Mouse (Mus musculus) hindbrain, embryonic 16.5 days (tissue): ENCODE results near the gene Pik3c2g. TPM values are rescaled to one million over a fixed set of nuclear protein-coding genes. Genes with fewer than 3 reads are reported as not detected.

Source experiments
- ATAC-seq: fragments of 200-750 bp; cut with Nextera tagmentation; 2 replicates; pipeline ENCODE4 v1.8.0; 2017; ENCODE audit warnings: moderate TSS enrichment, moderate library complexity
- H3K27ac ChIP-seq: fragments of 300-500 bp; sonication (generic); 2 replicates; pipeline ENCODE4 v1.5.1; 2014; ENCODE audit warnings: low read depth, mild to moderate bottlenecking, control low read depth, low read length, moderate library complexity
- H3K27me3 ChIP-seq: fragments of 300-500 bp; sonication (generic); replicated peaks from 2 replicates; pipeline ENCODE4 v1.6.1; 2014; ENCODE audit warnings: low read length; ENCODE audit not compliant: control insufficient read depth, insufficient read depth
- H3K36me3 ChIP-seq: fragments of 300-500 bp; sonication (generic); 2 replicates; pipeline ENCODE4 v1.6.1; 2014; ENCODE audit warnings: mild to moderate bottlenecking, low read length, moderate library complexity, mixed read lengths; ENCODE audit not compliant: control insufficient read depth, insufficient read depth
- H3K4me1 ChIP-seq: fragments of 300-500 bp; sonication (generic); 2 replicates; pipeline ENCODE4 v1.6.1; 2014; ENCODE audit warnings: low read depth, low read length; ENCODE audit not compliant: control insufficient read depth, insufficient read depth
- H3K4me2 ChIP-seq: fragments of 300-500 bp; sonication (generic); 2 replicates; pipeline ENCODE4 v1.6.1; 2014; ENCODE audit warnings: mild to moderate bottlenecking, low read length, control low read depth, moderate library complexity
- H3K4me3 ChIP-seq: fragments of 300-500 bp; sonication (generic); 2 replicates; pipeline ENCODE4 v1.5.1; 2014; ENCODE audit warnings: mild to moderate bottlenecking, low read length, control low read depth, moderate library complexity
- H3K9ac ChIP-seq: fragments of 300-500 bp; sonication (generic); 2 replicates; pipeline ENCODE4 v1.6.1; 2014; ENCODE audit warnings: low read depth, mild to moderate bottlenecking, control low read depth, low read length, moderate library complexity
- H3K9me3 ChIP-seq: fragments of 300-500 bp; sonication (generic); 2 replicates; pipeline ENCODE4 v1.6.1; 2014; ENCODE audit warnings: mild to moderate bottlenecking, low read length, moderate library complexity; ENCODE audit not compliant: control insufficient read depth
- WGBS: fragments of 180-500 bp; shearing (Covaris S2); extraction: QIAGEN DNeasy Blood & Tissue Kit; methylation state at CpG from one replicate; pipeline ENCODE4 v1.1.7; 2014; 5-methylcytosine and 5-hydroxymethylcytosine counted together
- polyA plus RNA-seq: library from polyadenylated mRNA; unstranded; fragments of >200 nt; fragmentation: Nextera tagmentation; extraction: Ambion mirVana; gene quantifications from 2 replicates; pipeline ENCODE4 v1.2.1, GENCODE M21; 2015

Gene Pik3c2g
- polyA plus RNA-seq, 1 experiment from 2014 or later, result 0.65 TPM

DNA sequence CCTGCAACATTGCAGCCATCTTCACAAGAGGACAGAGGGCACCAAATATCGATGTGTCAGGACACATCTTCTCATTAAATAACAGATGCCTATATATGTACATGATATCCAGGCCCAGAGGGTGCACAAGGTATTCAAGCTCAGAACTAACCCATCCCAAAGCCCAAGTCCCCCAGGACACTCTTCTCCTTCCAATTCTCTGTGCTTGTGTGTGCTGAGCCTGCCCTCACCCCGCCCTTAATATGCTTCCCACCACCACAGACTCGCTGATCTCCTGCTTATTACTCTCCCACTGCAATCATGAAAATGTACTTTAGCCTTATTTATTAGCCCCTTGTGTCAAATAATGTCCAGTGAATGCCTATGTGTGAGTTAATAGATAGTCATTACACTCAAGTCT, 377.9 kb downstream of the Pik3c2g start:
- Histone ChIP-seq H3K4me3 (no peak overlapping the region), H3K4me2 (no peak overlapping the region), H3K36me3 (no peaks in the 10 kb centered on the region), H3K4me1 (no peaks in the 10 kb centered on the region; the same call in 1 of the 2 replicates), H3K27me3 (no peaks in the 10 kb centered on the region), H3K27ac (no peak overlapping the region), H3K9ac (no peak overlapping the region), H3K9me3 (no peaks in the 10 kb centered on the region)
- no peak for ATAC-seq
- WGBS, result 86% methylated on average over 3 of the region's 3 CpGs

DNA sequence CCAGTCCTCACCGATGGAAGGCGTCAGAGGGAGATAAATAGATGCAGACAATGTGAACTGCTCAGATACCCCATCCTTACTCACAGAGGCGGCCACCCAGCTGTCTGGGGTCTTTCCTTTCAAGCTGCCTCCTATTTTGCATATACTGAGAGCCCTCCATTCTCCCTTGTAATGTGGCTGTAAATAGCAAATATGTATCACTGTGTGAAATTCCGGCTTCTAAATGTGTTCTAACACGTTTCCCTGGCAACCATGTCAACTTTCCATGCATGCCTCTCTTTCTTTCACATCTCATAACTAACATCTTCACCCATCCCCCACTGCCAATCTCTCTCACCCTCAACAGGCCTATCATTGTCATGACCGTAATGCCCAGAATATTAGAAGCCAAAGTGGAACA, 379.7 kb downstream of the Pik3c2g start:
- Histone ChIP-seq H3K9ac (no peak overlapping the region), H3K27me3 (no peaks in the 10 kb centered on the region), H3K27ac (no peak overlapping the region), H3K9me3 (no peaks in the 10 kb centered on the region), H3K4me1 (no peaks in the 10 kb centered on the region; the same call in 1 of the 2 replicates), H3K4me3 (no peak overlapping the region), H3K4me2 (no peak overlapping the region), H3K36me3 (no peaks in the 10 kb centered on the region)
- peak; percentile 81 for ATAC-seq
- whole genome bisulfite sequencing, result 21% methylated on average over 6 of the region's 6 CpGs

DNA sequence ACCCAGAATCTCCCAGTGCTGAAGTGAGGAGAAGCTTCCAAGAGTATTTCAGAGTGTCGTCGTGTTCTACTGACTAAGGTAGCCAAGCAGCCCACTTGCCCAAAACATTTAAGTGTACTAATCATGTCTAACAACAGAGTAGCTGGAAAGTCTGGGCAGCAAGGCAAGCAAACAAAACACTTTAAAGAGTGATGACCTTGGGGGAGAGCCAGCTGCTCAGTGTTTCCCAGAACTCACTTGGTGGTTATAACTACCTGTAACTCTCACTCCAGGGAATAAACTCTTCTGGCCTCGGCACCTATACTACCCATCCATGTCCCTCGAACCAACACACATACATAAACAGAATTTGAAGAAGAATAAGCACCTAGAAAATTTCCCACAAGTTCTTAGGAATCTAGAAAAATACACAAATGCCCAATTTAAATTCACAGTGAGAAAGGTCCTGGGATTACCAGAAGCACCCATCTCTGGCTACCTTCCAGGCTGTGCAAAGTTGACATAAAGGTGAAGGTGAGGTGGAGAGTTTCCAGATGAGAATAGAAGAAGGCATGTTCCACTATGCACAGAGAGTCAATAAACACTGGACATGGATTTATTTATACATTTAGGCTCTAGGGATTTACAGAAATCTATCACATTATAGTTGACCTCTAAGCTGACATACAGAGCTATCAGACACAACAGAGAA, 384.7 kb downstream of the Pik3c2g start:
- Histone ChIP-seq H3K9ac (no peak overlapping the region), H3K27ac (no peak overlapping the region), H3K27me3 (no peaks in the 10 kb centered on the region), H3K36me3 (no peaks in the 10 kb centered on the region), H3K9me3 (no peaks in the 10 kb centered on the region), H3K4me3 (no peak overlapping the region), H3K4me1 (no peaks in the 10 kb centered on the region; the same call in 1 of the 2 replicates), H3K4me2 (no peak overlapping the region)
- no peak for ATAC-seq
- WGBS, result 93% methylated on average over 4 of the region's 4 CpGs

DNA sequence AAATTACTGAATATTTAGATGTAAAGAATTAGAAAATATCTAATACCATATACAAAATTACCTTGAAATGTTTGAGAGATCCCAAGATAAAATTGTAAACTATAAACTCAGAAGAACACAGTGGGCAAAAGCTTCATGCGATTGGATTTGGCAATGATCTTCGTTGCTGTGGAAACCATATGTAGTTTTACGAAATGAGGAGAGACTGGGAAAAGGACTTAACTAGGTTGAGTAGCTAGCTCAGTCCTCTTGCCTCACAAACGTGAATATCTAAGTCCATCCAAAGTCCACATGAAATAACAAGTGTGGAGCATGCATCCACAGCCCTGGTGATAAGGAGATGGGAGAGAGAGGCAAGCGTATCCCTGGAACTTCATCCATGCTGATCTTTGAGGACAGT, 387.6 kb downstream of the Pik3c2g start:
- ATAC-seq, result no peak
- WGBS, result 78% methylated on average over 5 of the region's 5 CpGs

DNA sequence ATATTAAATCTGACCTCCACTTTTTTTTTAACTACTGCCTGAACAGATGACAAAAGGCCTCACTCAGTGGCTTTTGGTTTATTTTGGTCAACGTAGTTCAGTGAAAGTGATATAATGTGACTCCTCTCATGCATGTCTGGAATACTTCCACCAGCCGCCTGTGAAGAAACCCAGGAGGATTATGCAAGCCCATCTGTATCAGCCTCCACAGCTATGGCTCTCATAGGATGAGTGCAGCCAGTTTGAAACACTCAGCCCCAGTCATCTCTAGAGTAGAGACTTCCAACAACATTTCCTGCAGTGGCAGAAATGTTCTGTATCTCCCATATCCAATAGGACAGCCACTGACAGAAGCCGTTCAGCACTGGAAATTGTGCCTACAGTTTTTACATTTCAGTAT, 391.1 kb downstream of the Pik3c2g start:
- ATAC-seq, result no peak
- H3K4me1 ChIP-seq, result no peaks in the 10 kb centered on the region
- 60% methylated on average over 3 of the region's 3 CpGs for WGBS

More for the DNA sequence above, 387.6 kb downstream of the Pik3c2g start:
- Histone ChIP-seq H3K9me3 (no peaks in the 10 kb centered on the region), H3K9ac (no peak overlapping the region), H3K4me3 (no peak overlapping the region), H3K27ac (no peak overlapping the region), H3K36me3 (no peaks in the 10 kb centered on the region), H3K27me3 (no peaks in the 10 kb centered on the region), H3K4me2 (no peak overlapping the region), H3K4me1 (no peaks in the 10 kb centered on the region)

DNA sequence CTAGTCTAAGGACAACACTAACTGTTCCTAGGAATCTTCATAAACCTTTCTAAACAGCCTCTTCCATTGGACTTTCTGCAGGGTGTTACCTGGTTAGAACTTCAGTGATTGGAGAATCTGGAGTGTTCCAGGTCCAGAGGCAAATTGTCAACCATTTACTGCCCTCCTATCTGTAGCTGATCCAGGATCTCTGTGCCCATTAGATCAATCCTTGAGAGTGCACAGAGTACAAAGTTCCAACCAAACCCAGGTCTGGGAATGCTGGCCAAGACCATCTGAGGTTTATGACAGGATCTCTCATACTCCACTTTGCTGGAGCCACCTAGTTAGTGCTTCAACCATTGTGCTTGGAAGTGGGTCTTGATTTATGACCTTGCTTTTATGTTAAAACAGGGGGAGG, 394.0 kb downstream of the Pik3c2g start:
- Histone ChIP-seq H3K9ac (no peak overlapping the region), H3K4me3 (no peak overlapping the region), H3K4me1 (no peaks in the 10 kb centered on the region), H3K27me3 (no peaks in the 10 kb centered on the region), H3K27ac (no peak overlapping the region), H3K36me3 (no peaks in the 10 kb centered on the region), H3K4me2 (no peak overlapping the region), H3K9me3 (no peaks in the 10 kb centered on the region)
- no peak for ATAC-seq

More for the DNA sequence above, 391.1 kb downstream of the Pik3c2g start:
- Histone ChIP-seq H3K36me3 (no peaks in the 10 kb centered on the region), H3K4me2 (no peak overlapping the region), H3K4me3 (no peak overlapping the region), H3K27me3 (no peaks in the 10 kb centered on the region), H3K9me3 (no peaks in the 10 kb centered on the region), H3K9ac (no peak overlapping the region), H3K27ac (no peak overlapping the region)

DNA sequence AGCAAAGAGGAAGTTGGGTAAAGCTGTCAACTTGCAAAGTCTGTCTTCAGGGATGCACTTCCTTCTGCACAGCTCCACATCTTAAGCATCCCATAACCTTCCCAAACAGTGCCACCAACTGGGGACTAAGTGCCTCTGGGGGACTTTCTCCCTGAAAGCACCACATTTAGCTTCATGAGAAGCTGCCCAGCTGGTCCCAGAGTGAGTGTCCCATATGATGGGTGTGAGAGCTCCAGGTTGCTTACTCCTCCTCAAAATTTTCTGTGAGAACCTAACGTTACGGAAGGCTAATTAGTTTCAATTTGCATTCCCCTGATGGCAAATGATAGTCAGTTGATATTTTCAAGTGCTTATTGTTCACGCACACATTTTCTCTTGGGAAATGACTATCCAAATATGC, 397.0 kb downstream of the Pik3c2g start:
- H3K4me2 ChIP-seq, result no peak overlapping the region
- H3K27me3 ChIP-seq, result no peaks in the 10 kb centered on the region
- H3K36me3 ChIP-seq, result no peaks in the 10 kb centered on the region
- no peak overlapping the region for H3K27ac ChIP-seq
- no peak overlapping the region for H3K9ac ChIP-seq
- no peak for ATAC-seq
- no peak overlapping the region for H3K4me3 ChIP-seq
- H3K4me1 ChIP-seq, result no peaks in the 10 kb centered on the region
- WGBS, result 87% methylated on average over 3 of the region's 3 CpGs
- no peaks in the 10 kb centered on the region for H3K9me3 ChIP-seq

DNA sequence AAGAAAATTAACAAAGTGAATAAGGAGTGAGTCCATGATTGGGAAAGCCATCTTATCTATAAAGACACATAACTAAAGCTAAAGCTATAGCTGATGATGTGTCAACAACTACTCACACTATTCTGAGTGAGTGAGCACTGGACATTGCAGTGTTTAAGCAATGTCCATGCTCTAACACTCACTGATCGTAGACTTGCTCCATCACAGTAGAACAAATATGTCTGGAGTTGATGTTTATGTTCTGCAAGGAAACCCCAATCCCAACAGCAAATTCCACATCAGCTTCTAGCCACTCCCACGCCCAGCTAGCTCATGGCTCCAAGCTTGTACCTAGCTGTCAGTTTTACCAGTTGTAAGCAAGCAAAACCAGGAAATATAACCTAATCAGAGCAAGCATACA, 399.5 kb downstream of the Pik3c2g start:
- Histone ChIP-seq H3K27ac (no peak overlapping the region), H3K9me3 (no peaks in the 10 kb centered on the region), H3K9ac (no peak overlapping the region), H3K36me3 (no peaks in the 10 kb centered on the region), H3K4me3 (no peak overlapping the region), H3K4me1 (no peaks in the 10 kb centered on the region), H3K27me3 (no peaks in the 10 kb centered on the region), H3K4me2 (no peak overlapping the region)
- ATAC-seq, result no peak
- WGBS, result 91% methylated on average over 2 of the region's 2 CpGs

DNA sequence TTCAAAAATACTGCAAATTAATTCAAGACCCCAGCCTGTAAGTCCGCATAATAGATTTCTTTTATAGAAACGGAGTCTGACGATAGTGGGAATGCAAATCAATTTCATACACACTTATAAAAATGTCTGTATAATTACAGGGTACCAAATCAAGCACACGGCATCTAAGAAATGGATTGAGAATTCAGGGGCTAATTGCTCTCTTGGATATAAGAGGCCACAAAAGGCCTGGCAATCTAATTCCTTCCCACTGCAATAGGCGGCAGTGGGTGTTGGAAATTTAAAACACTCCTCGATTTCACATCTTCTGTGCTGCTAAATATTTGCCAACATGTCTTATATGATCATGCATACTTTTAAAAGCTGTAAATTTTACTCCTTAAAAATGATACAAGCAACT, 402.1 kb downstream of the Pik3c2g start:
- H3K36me3 ChIP-seq, result no peaks in the 10 kb centered on the region
- whole genome bisulfite sequencing, result 60% methylated on average over 6 of the region's 6 CpGs
- no peaks in the 10 kb centered on the region for H3K4me1 ChIP-seq
- no peaks in the 10 kb centered on the region for H3K9me3 ChIP-seq
- ATAC-seq, result no peak
- no peaks in the 10 kb centered on the region for H3K27me3 ChIP-seq
- H3K27ac ChIP-seq, result no peak overlapping the region
- H3K4me2 ChIP-seq, result no peak overlapping the region
- no peak overlapping the region for H3K9ac ChIP-seq
- H3K4me3 ChIP-seq, result no peak overlapping the region
